In genomic region chr2:80025038-80025437, GRCm38 (mm10) we compare ENCODE assay signal across 23 mouse cellular contexts.
A peak's percentile ranks its signal among the peaks of the same experiment; 100 is the strongest.
DNase-seq lines count a peak whose midpoint lies in the region; ATAC-seq and TF ChIP-seq lines count a peak whose summit lies in the region.
"Had no signal": no experiment of that assay in that cellular context is flagged by ENCODE, and none has a peak within 500 bp of the region (broad histone marks: within the 10 kb centered on the region; RNA-seq: fewer than 3 reads in every experiment).

No protein-coding gene starts in this region.

- H3K79me2 ChIP-seq in liver, adult 2 months (ENCODE audit: control insufficient read depth, insufficient read depth, low read length), result no peaks in the 10 kb centered on the region
- H3K79me2 ChIP-seq in CH12.LX (replicated peaks; ENCODE audit: control insufficient read depth, extremely low read depth, insufficient read depth, poor library complexity, severe bottlenecking), result no peaks in the 10 kb centered on the region

- no peaks in the 10 kb centered on the region for H3K36me3 ChIP-seq in liver, adult 2 months (ENCODE audit: control insufficient read depth, insufficient read depth, low read length)
- H3K36me3 ChIP-seq in liver, embryonic 12.5 days, result no peaks in the 10 kb centered on the region
- H3K36me3 ChIP-seq in CH12.LX (replicated peaks in 1 of 2; ENCODE audit: control insufficient read depth in 1 of 2, insufficient read depth in 1 of 2, low read length in 1 of 2), result no peaks in the 10 kb centered on the region
- no peaks in the 10 kb centered on the region for H3K36me3 ChIP-seq in forebrain, embryonic 15.5 days
- H3K36me3 ChIP-seq: embryonic facial prominence, embryonic 15.5 days; heart, embryonic 15.5 days; liver, embryonic 13.5 days had no signal

- no peak overlapping the region for H3K4me3 ChIP-seq in liver, adult 2 months (ENCODE audit: insufficient read depth, low read depth, low read length)
- no peak overlapping the region for H3K4me3 ChIP-seq in liver, embryonic 12.5 days
- H3K4me3 ChIP-seq in CH12.LX (replicated peaks in 1 of 3; ENCODE audit: low read depth in 2 of 3, low read length in 2 of 3, poor library complexity in 1 of 3), result no peak overlapping the region
- no peak overlapping the region for H3K4me3 ChIP-seq in forebrain, embryonic 15.5 days
- H3K4me3 ChIP-seq: embryonic facial prominence, embryonic 15.5 days; heart, embryonic 15.5 days; liver, embryonic 13.5 days had no signal

- no peak for TF ChIP-seq EP300 in CH12.LX (IDR thresholded peaks at IDR 0.05; ENCODE audit: low read length)

- dilution Hi-C loops in CH12.LX (cut with MboI; ENCODE audit: extremely low pct_ligation_motif_present, extremely low pct_unique_long_range_greater_than_20kb, low sequenced_read_pairs), result no loop called here

- WGBS in liver, adult 2 months, result 35% methylated on average over 1 of the region's 1 CpGs
- WGBS in liver, embryonic 12.5 days (ENCODE audit: insufficient replicate concordance), result 38% methylated on average over 1 of the region's 1 CpGs
- whole genome bisulfite sequencing in forebrain, embryonic 15.5 days, result 90% methylated on average over 1 of the region's 1 CpGs

- no peak overlapping the region for H3K4me2 ChIP-seq in liver, embryonic 12.5 days
- H3K4me2 ChIP-seq in CH12.LX (ENCODE audit: insufficient read depth, low read depth, poor library complexity, severe bottlenecking), result peak overlapping the region; percentile 19; the same call in 1 of the 2 replicates
- no peak overlapping the region for H3K4me2 ChIP-seq in forebrain, embryonic 15.5 days (replicated peaks)
- H3K4me2 ChIP-seq: embryonic facial prominence, embryonic 15.5 days; heart, embryonic 15.5 days; liver, embryonic 13.5 days had no signal

- no peak for TF ChIP-seq POLR2A in liver, adult 2 months (IDR thresholded peaks at IDR 0.05; ENCODE audit: extremely low read depth, insufficient read depth, low read length)
- no peak for TF ChIP-seq POLR2A in CH12.LX (IDR thresholded peaks at IDR 0.05; ENCODE audit: low read depth, low read length)

- H3K9ac ChIP-seq in liver, adult 2 months (ENCODE audit: low read depth, low read length), result no peak overlapping the region
- no peak overlapping the region for H3K9ac ChIP-seq in liver, embryonic 12.5 days
- H3K9ac ChIP-seq in CH12.LX (ENCODE audit: insufficient read depth, low read depth), result no peak overlapping the region
- H3K9ac ChIP-seq in forebrain, embryonic 15.5 days (replicated peaks), result no peak overlapping the region
- H3K9ac ChIP-seq: embryonic facial prominence, embryonic 15.5 days; heart, embryonic 15.5 days; liver, embryonic 13.5 days had no signal

- H3K9me3 ChIP-seq in liver, embryonic 12.5 days (replicated peaks), result no peaks in the 10 kb centered on the region
- no peaks in the 10 kb centered on the region for H3K9me3 ChIP-seq in CH12.LX (replicated peaks; ENCODE audit: low read length)
- no peaks in the 10 kb centered on the region for H3K9me3 ChIP-seq in forebrain, embryonic 15.5 days
- H3K9me3 ChIP-seq: embryonic facial prominence, embryonic 15.5 days; heart, embryonic 15.5 days had no signal

- TF ChIP-seq CTCF in liver, adult 2 months (IDR thresholded peaks at IDR 0.05; ENCODE audit: low read depth, low read length), result no peak
- TF ChIP-seq CTCF in CH12.LX (conservative IDR thresholded peaks at IDR 0.05 in 1 of 2, IDR thresholded peaks at IDR 0.05 in 1 of 2; ENCODE audit: low read depth in 2 of 2, low read length in 2 of 2), result no peak

- no peak overlapping the region for H3K27ac ChIP-seq in liver, adult 2 months (replicated peaks; ENCODE audit: insufficient read depth, low read depth, low read length)
- no peak overlapping the region for H3K27ac ChIP-seq in liver, embryonic 12.5 days
- no peak overlapping the region for H3K27ac ChIP-seq in CH12.LX (ENCODE audit: insufficient read depth, low read depth)
- no peak overlapping the region for H3K27ac ChIP-seq in forebrain, embryonic 15.5 days (replicated peaks)
- H3K27ac ChIP-seq: embryonic facial prominence, embryonic 15.5 days; heart, embryonic 15.5 days; hindbrain, postnatal 0 days; liver, embryonic 13.5 days; stomach, postnatal 0 days had no signal

- TF ChIP-seq RAD21 in CH12.LX (IDR thresholded peaks at IDR 0.05; ENCODE audit: low read depth, low read length), result no peak

- no peak for ATAC-seq in liver, embryonic 12.5 days
- ATAC-seq in hematopoietic stem cell, adult 5-6 weeks (replicated peaks in 1 of 2; ENCODE audit: insufficient read depth in 1 of 2, low FRiP score in 2 of 2, low TSS enrichment in 1 of 2, low read depth in 1 of 2, poor library complexity in 2 of 2, severe bottlenecking in 2 of 2), result peak; percentile 68 to 75; a peak in 3 of 4 replicates
- ATAC-seq in forebrain, embryonic 15.5 days (replicated peaks), result no peak
- ATAC-seq: forebrain, embryonic 14.5 days; hindbrain, postnatal 0 days; intestine, embryonic 16.5 days; midbrain, embryonic 16.5 days had no signal

- H3K27me3 ChIP-seq in liver, adult 2 months (ENCODE audit: control insufficient read depth, insufficient read depth, low read length), result no peaks in the 10 kb centered on the region
- no peaks in the 10 kb centered on the region for H3K27me3 ChIP-seq in liver, embryonic 12.5 days (replicated peaks)
- H3K27me3 ChIP-seq in CH12.LX (replicated peaks), result no peaks in the 10 kb centered on the region
- no peaks in the 10 kb centered on the region for H3K27me3 ChIP-seq in forebrain, embryonic 15.5 days
- H3K27me3 ChIP-seq: embryonic facial prominence, embryonic 15.5 days; heart, embryonic 15.5 days; liver, embryonic 13.5 days had no signal

- in situ Hi-C loops in CH12.LX (cut with MboI; ENCODE audit: low pct_ligation_motif_present, low pct_unique_long_range_greater_than_20kb, low sequenced_read_pairs), result no loop called here

- peak; percentile 64 for DNase-seq in liver, adult 2 months (ENCODE audit: extremely low read depth, low read depth, low spot score)
- DNase-seq in 3T3-L1 (ENCODE audit: low read depth, low spot score) (peak; percentile 45), CH12.LX (ENCODE audit: extremely low read depth) (peak; percentile 5)
- DNase-seq in thymus, postnatal 25 days, result no peak
- no peak for DNase-seq in cerebellum, adult 18-20 months
- DNase-seq: adrenal gland, postnatal 36 days; cerebellum, adult 11-12 months; cerebellum, postnatal 25 days; gastrocnemius, postnatal 14 days; kidney, postnatal 25 days; layer of hippocampus, postnatal 36 days; liver, embryonic 13.5 days; thymus, adult 2 months had no signal

- H3K4me1 ChIP-seq in liver, adult 2 months (ENCODE audit: control insufficient read depth, insufficient read depth, low read length), result peaks cover 3% of the 10 kb centered on the region; the same call in 1 of the 2 replicates
- no peaks in the 10 kb centered on the region for H3K4me1 ChIP-seq in liver, embryonic 12.5 days
- peaks cover 0 to 11% of the 10 kb centered on the region in 2 experiments; a peak in 2 of 4 replicates for H3K4me1 ChIP-seq in CH12.LX (ENCODE audit: control insufficient read depth in 1 of 2, insufficient read depth in 2 of 2)
- H3K4me1 ChIP-seq in forebrain, embryonic 15.5 days, result no peaks in the 10 kb centered on the region
- H3K4me1 ChIP-seq: embryonic facial prominence, embryonic 15.5 days; liver, embryonic 13.5 days had no signal

TF ChIP-seq in CH12.LX, 34 proteins besides CTCF, POLR2A, EP300 and RAD21:
- TF ChIP-seq BHLHE40 (IDR thresholded peaks at IDR 0.05; ENCODE audit: low read depth, low read length) (0 out of 2 replicates have a peak, but pooled peaks have one; percentile 12), POLR2AphosphoS2 (IDR thresholded peaks at IDR 0.05; ENCODE audit: low read depth, low read length) (no peak), MAZ (IDR thresholded peaks at IDR 0.05; ENCODE audit: low read depth, low read length) (no peak)

Comparison
In these comparisons a context has a peak if more than half of its experiments do, and no peak if none do; other contexts are left out.
1. DNase-seq: peak in liver, adult 2 months (single experiment), 3T3-L1 (single experiment) and CH12.LX (single experiment); none in thymus, postnatal 25 days (single experiment) and cerebellum, adult 18-20 months (0 of 2).
2. ATAC-seq: peak in hematopoietic stem cell, adult 5-6 weeks (2 of 2); none in liver, embryonic 12.5 days (single experiment) and forebrain, embryonic 15.5 days (single experiment).